Mouse (Mus musculus): ENCODE measurements at regions not wholly inside any gene's neighbourhood (a gene's known extent, or its start where the extent isn't known, plus 50 kb on each side); places are given as distances from the start of the nearest gene placed in this dataset.

- Histone ChIP-seq H3K9ac (replicated peaks; ENCODE audit: low read depth, low read length) (no peak overlapping the region), H3K27ac (ENCODE audit: low read depth) (no peak overlapping the region), H3K4me2 (ENCODE audit: low read depth, low read length) (no peak overlapping the region), H3K9me3 (replicated peaks; ENCODE audit: control insufficient read depth, low read length) (no peaks in the 10 kb centered on the region), H3K27me3 (ENCODE audit: control insufficient read depth, insufficient read depth, low read length) (no peaks in the 10 kb centered on the region), H3K36me3 (replicated peaks; ENCODE audit: control insufficient read depth, insufficient read depth, low read length) (no peaks in the 10 kb centered on the region), H3K4me3 (ENCODE audit: low read depth, low read length) (no peak overlapping the region), H3K4me1 (ENCODE audit: control insufficient read depth, insufficient read depth) (no peaks in the 10 kb centered on the region)
- 90% methylated on average over 2 of the region's 2 CpGs for WGBS
- ATAC-seq (ENCODE audit: insufficient read depth, low read depth) (no peak), DNase-seq (ENCODE audit: low spot score) (no peak)
- TF ChIP-seq EP300 (IDR thresholded peaks at IDR 0.05; ENCODE audit: low read depth) = no peak
- no peak for TF ChIP-seq CTCF (IDR thresholded peaks at IDR 0.05; ENCODE audit: low read depth)
Observed at GRCm38 (mm10) chr14:9161336-9161735, 495.3 kb upstream of the 4930452B06Rik start.

- DNase-seq (ENCODE audit: low spot score) (no peak), ATAC-seq (ENCODE audit: insufficient read depth, low read depth) (no peak)
- no peaks in the 10 kb centered on the region for H3K9me3 ChIP-seq (replicated peaks; ENCODE audit: control insufficient read depth, low read length)
- TF ChIP-seq EP300 (IDR thresholded peaks at IDR 0.05; ENCODE audit: low read depth) = no peak
- H3K27ac ChIP-seq (ENCODE audit: low read depth) = no peak overlapping the region
- H3K4me3 ChIP-seq (ENCODE audit: low read depth, low read length) = no peak overlapping the region
- H3K36me3 ChIP-seq (replicated peaks; ENCODE audit: control insufficient read depth, insufficient read depth, low read length) = no peaks in the 10 kb centered on the region
- WGBS = 62% methylated on average over 3 of the region's 3 CpGs
- H3K27me3 ChIP-seq (ENCODE audit: control insufficient read depth, insufficient read depth, low read length) = no peaks in the 10 kb centered on the region
- no peaks in the 10 kb centered on the region for H3K4me1 ChIP-seq (ENCODE audit: control insufficient read depth, insufficient read depth)
- no peak overlapping the region for H3K9ac ChIP-seq (replicated peaks; ENCODE audit: low read depth, low read length)
- H3K4me2 ChIP-seq (ENCODE audit: low read depth, low read length) = no peak overlapping the region
Observed at GRCm38 (mm10) chr14:9157941-9158340, 491.9 kb upstream of the 4930452B06Rik start.

- TF ChIP-seq CTCF (IDR thresholded peaks at IDR 0.05; ENCODE audit: low read depth) (no peak), EP300 (IDR thresholded peaks at IDR 0.05; ENCODE audit: low read depth) (no peak)
Observed at GRCm38 (mm10) chr14:9150841-9151240, 484.8 kb upstream of the 4930452B06Rik start.

GRCm38 (mm10) chr14:9146595-9147219 lies 480.7 kb upstream of the 4930452B06Rik start:
- Histone ChIP-seq H3K27ac (ENCODE audit: low read depth) (no peak overlapping the region), H3K4me1 (ENCODE audit: control insufficient read depth, insufficient read depth) (no peaks in the 10 kb centered on the region), H3K36me3 (replicated peaks; ENCODE audit: control insufficient read depth, insufficient read depth, low read length) (no peaks in the 10 kb centered on the region), H3K9me3 (replicated peaks; ENCODE audit: control insufficient read depth, low read length) (no peaks in the 10 kb centered on the region), H3K27me3 (ENCODE audit: control insufficient read depth, insufficient read depth, low read length) (no peaks in the 10 kb centered on the region), H3K4me2 (ENCODE audit: low read depth, low read length) (no peak overlapping the region), H3K4me3 (ENCODE audit: low read depth, low read length) (no peak overlapping the region), H3K9ac (replicated peaks; ENCODE audit: low read depth, low read length) (no peak overlapping the region)
- DNase-seq (ENCODE audit: low spot score) = no peak
- WGBS = 75% methylated on average over 4 of the region's 4 CpGs
- TF ChIP-seq CTCF (IDR thresholded peaks at IDR 0.05; ENCODE audit: low read depth) (no peak), EP300 (IDR thresholded peaks at IDR 0.05; ENCODE audit: low read depth) (no peak)
- ATAC-seq (ENCODE audit: insufficient read depth, low read depth) = no peak

More at GRCm38 (mm10) chr14:9150841-9151240, 484.8 kb upstream of the 4930452B06Rik start:
- WGBS = 49% methylated on average over 1 of the region's 1 CpGs
- H3K9me3 ChIP-seq (replicated peaks; ENCODE audit: control insufficient read depth, low read length) = no peaks in the 10 kb centered on the region
- H3K9ac ChIP-seq (replicated peaks; ENCODE audit: low read depth, low read length) = no peak overlapping the region
- no peak overlapping the region for H3K4me3 ChIP-seq (ENCODE audit: low read depth, low read length)
- H3K4me2 ChIP-seq (ENCODE audit: low read depth, low read length) = no peak overlapping the region
- no peaks in the 10 kb centered on the region for H3K4me1 ChIP-seq (ENCODE audit: control insufficient read depth, insufficient read depth)
- H3K27ac ChIP-seq (ENCODE audit: low read depth) = no peak overlapping the region
- DNase-seq (ENCODE audit: low spot score) (no peak), ATAC-seq (ENCODE audit: insufficient read depth, low read depth) (no peak)
- H3K27me3 ChIP-seq (ENCODE audit: control insufficient read depth, insufficient read depth, low read length) = no peaks in the 10 kb centered on the region
- H3K36me3 ChIP-seq (replicated peaks; ENCODE audit: control insufficient read depth, insufficient read depth, low read length) = no peaks in the 10 kb centered on the region

- no peaks in the 10 kb centered on the region for H3K9me3 ChIP-seq (replicated peaks; ENCODE audit: control insufficient read depth, low read length)
- no peaks in the 10 kb centered on the region for H3K36me3 ChIP-seq (replicated peaks; ENCODE audit: control insufficient read depth, insufficient read depth, low read length)
- H3K27me3 ChIP-seq (ENCODE audit: control insufficient read depth, insufficient read depth, low read length) = no peaks in the 10 kb centered on the region
- no peak for ATAC-seq (ENCODE audit: insufficient read depth, low read depth)
- WGBS = 87% methylated on average over 1 of the region's 1 CpGs
- DNase-seq (ENCODE audit: low spot score) = no peak
- no peaks in the 10 kb centered on the region for H3K4me1 ChIP-seq (ENCODE audit: control insufficient read depth, insufficient read depth)
- no peak overlapping the region for H3K9ac ChIP-seq (replicated peaks; ENCODE audit: low read depth, low read length)
- H3K4me2 ChIP-seq (ENCODE audit: low read depth, low read length) = no peak overlapping the region
- H3K4me3 ChIP-seq (ENCODE audit: low read depth, low read length) = no peak overlapping the region
- H3K27ac ChIP-seq (ENCODE audit: low read depth) = no peak overlapping the region
- no peak for TF ChIP-seq EP300 (IDR thresholded peaks at IDR 0.05; ENCODE audit: low read depth)
- TF ChIP-seq CTCF (IDR thresholded peaks at IDR 0.05; ENCODE audit: low read depth) = no peak
Observed at GRCm38 (mm10) chr14:9105708-9106107, 439.7 kb upstream of the 4930452B06Rik start.
